Mouse (Mus musculus): ENCODE data around the gene Rab3c. TPM values are rescaled to one million over a fixed set of nuclear protein-coding genes. Genes with fewer than 3 reads are reported as not detected.

Rab3c gene
- polyA plus RNA-seq, 1 experiment from 2014 or later: 0.55 TPM

DNA sequence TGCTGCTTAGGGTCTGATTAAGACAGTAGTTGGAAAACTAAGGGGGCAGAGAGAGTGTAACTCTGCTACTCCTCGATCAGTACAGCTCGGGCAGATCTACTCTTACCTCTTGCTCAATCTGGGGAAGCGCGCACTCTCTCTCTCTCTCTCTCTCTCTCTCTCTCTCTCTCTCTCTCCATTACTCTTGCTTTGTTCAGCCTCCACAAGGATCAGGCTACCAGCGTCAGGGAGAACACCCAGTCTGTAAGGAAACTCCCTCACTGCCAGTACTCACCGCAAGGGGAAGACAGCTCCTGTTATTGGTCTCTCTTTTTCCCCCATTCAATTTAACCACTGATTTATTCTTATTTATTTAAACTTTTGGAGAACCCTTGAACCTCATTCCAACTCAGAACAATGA, 185.8 kb downstream of the Rab3c start:
- no peak overlapping the region for H3K4me3 ChIP-seq (ENCODE audit: control insufficient read depth in 1 of 2, insufficient read depth in 1 of 2, low read depth in 1 of 2, low read length in 2 of 2)
- ATAC-seq (ENCODE audit: insufficient number of reproducible peaks, insufficient read depth, low FRiP score, low read depth): no peak
- H3K9me3 ChIP-seq (ENCODE audit: control insufficient read depth, low read length): no peaks in the 10 kb centered on the region
- no peak overlapping the region for H3K27ac ChIP-seq (replicated peaks in 1 of 2; ENCODE audit: control insufficient read depth in 1 of 2, insufficient read depth in 1 of 2, low read depth in 2 of 2, low read length in 2 of 2)
- no peaks in the 10 kb centered on the region for H3K36me3 ChIP-seq (ENCODE audit: control insufficient read depth, insufficient read depth, low read length)
- no peaks in the 10 kb centered on the region for H3K27me3 ChIP-seq (ENCODE audit: control insufficient read depth, insufficient read depth, low read length)
- H3K4me1 ChIP-seq (ENCODE audit: control insufficient read depth in 2 of 2, insufficient read depth in 2 of 2, low read length in 2 of 2): no peaks in the 10 kb centered on the region
- 79% methylated on average over 6 of the region's 6 CpGs for WGBS
- no peak overlapping the region for H3K4me2 ChIP-seq (ENCODE audit: low read length)
- no peak overlapping the region for H3K9ac ChIP-seq (ENCODE audit: low read length)

DNA sequence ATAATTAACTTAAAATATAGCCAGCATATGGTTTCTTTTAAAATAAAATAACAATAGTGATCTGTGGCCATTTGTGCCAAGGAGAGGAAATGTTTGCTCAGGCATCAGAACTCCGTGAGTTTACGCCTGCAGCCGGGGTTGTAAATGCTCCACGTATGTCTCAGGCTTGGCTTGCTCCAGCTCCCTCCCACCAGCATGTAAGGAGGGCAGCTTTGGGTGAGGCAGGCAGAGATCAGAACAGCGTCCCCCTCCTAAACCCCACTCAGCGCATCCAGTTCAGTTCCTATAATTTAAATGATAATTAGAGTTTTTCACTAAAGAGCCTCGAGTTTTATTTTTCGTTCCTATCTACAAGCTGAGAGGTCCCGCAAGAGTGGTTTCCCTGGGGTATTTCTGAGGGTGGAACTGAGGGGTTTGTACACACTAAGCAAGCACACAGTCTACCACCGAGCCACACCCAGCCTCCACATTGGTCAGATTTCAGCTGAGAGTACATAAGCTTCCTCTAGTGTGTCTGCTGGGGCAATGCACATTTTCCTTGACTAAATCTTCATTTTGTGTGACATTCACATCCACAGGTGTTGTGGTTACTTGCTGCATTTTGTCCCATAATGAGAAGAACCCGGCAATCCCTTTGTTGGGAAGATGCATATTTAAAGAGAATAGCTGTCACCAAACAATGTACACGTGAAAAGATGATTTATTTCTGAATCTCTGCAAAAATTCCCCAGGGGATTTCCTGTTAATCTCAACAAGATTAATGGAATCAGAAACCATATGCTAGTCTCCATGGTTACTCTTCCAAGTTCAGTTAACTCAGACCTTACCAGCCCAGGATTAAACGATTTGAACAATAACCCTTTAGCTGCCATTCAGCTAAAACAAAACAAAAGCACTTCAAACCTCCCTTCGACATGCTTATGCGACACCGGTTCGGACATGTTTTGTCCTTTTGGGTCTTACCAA, 186.8 kb downstream of the Rab3c start:
- Histone ChIP-seq H3K4me2 (ENCODE audit: low read length) (no peak overlapping the region), H3K9me3 (ENCODE audit: control insufficient read depth, low read length) (no peaks in the 10 kb centered on the region), H3K27ac (replicated peaks in 1 of 2; ENCODE audit: control insufficient read depth in 1 of 2, insufficient read depth in 1 of 2, low read depth in 2 of 2, low read length in 2 of 2) (no peak overlapping the region), H3K36me3 (ENCODE audit: control insufficient read depth, insufficient read depth, low read length) (no peaks in the 10 kb centered on the region), H3K4me3 (ENCODE audit: control insufficient read depth in 1 of 2, insufficient read depth in 1 of 2, low read depth in 1 of 2, low read length in 2 of 2) (no peak overlapping the region), H3K4me1 (ENCODE audit: control insufficient read depth in 2 of 2, insufficient read depth in 2 of 2, low read length in 2 of 2) (no peaks in the 10 kb centered on the region), H3K9ac (ENCODE audit: low read length) (no peak overlapping the region), H3K27me3 (ENCODE audit: control insufficient read depth, insufficient read depth, low read length) (no peaks in the 10 kb centered on the region)
- WGBS: 80% methylated on average over 17 of the region's 17 CpGs
- ATAC-seq (ENCODE audit: insufficient number of reproducible peaks, insufficient read depth, low FRiP score, low read depth): no peak

DNA sequence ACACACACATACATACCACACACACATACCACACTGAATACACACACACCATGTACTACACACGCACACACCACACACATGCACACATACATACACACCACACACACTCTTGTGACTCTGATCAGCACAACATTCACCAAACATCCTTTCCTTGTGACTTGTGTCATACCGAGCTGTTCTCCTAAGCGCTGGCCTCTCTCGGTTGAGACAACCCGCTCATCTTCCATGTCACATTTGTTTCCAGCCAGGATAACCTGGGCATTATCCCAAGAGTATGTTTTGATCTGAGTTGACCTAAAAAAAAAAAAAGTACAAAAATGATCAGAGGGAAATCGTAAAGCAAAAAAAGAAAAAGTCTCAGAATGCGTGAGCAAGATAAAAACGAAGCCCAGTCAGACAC, 196.8 kb downstream of the Rab3c start:
- no peak overlapping the region for H3K9ac ChIP-seq (ENCODE audit: low read length)
- H3K27ac ChIP-seq (replicated peaks in 1 of 2; ENCODE audit: control insufficient read depth in 1 of 2, insufficient read depth in 1 of 2, low read depth in 2 of 2, low read length in 2 of 2): no peak overlapping the region
- H3K27me3 ChIP-seq (ENCODE audit: control insufficient read depth, insufficient read depth, low read length): no peaks in the 10 kb centered on the region
- ATAC-seq (ENCODE audit: insufficient number of reproducible peaks, insufficient read depth, low FRiP score, low read depth): no peak
- H3K9me3 ChIP-seq (ENCODE audit: control insufficient read depth, low read length): no peaks in the 10 kb centered on the region
- H3K4me2 ChIP-seq (ENCODE audit: low read length): no peak overlapping the region
- WGBS: 89% methylated on average over 8 of the region's 8 CpGs
- H3K4me1 ChIP-seq (ENCODE audit: control insufficient read depth in 2 of 2, insufficient read depth in 2 of 2, low read length in 2 of 2): no peaks in the 10 kb centered on the region
- H3K4me3 ChIP-seq (ENCODE audit: control insufficient read depth in 1 of 2, insufficient read depth in 1 of 2, low read depth in 1 of 2, low read length in 2 of 2): no peak overlapping the region
- H3K36me3 ChIP-seq (ENCODE audit: control insufficient read depth, insufficient read depth, low read length): no peaks in the 10 kb centered on the region

GRCm38 (mm10) chr13:110081174-110081573, 199.6 kb downstream of the Rab3c start:
- no peak overlapping the region for H3K4me2 ChIP-seq (ENCODE audit: low read length)
- no peak for ATAC-seq (ENCODE audit: insufficient number of reproducible peaks, insufficient read depth, low FRiP score, low read depth)
- H3K36me3 ChIP-seq (ENCODE audit: control insufficient read depth, insufficient read depth, low read length): no peaks in the 10 kb centered on the region
- H3K4me1 ChIP-seq (ENCODE audit: control insufficient read depth in 2 of 2, insufficient read depth in 2 of 2, low read length in 2 of 2): no peaks in the 10 kb centered on the region
- no peak overlapping the region for H3K27ac ChIP-seq (replicated peaks in 1 of 2; ENCODE audit: control insufficient read depth in 1 of 2, insufficient read depth in 1 of 2, low read depth in 2 of 2, low read length in 2 of 2)
- no peaks in the 10 kb centered on the region for H3K27me3 ChIP-seq (ENCODE audit: control insufficient read depth, insufficient read depth, low read length)
- H3K4me3 ChIP-seq (ENCODE audit: control insufficient read depth in 1 of 2, insufficient read depth in 1 of 2, low read depth in 1 of 2, low read length in 2 of 2): no peak overlapping the region
- H3K9ac ChIP-seq (ENCODE audit: low read length): no peak overlapping the region
- no peaks in the 10 kb centered on the region for H3K9me3 ChIP-seq (ENCODE audit: control insufficient read depth, low read length)

DNA sequence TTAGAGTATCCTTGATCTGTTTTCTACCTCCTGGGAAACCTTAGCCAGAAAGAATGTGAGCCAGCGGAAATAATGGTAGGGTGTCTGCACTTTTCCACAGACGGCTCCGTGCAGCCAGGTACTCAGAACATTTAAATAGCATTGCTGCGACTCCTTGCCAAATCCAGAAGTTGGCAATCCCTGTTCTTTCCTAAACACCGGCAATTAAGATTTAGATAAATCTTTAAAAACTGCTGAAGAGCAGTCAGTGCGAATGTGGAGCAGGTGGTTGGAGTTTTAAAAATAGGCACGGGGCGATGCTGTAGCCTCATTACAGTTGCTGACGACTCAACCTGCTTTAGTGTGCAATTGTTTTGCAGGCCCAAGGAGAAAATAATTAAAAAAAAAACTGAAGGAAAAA, 205.2 kb downstream of the Rab3c start:
- 78% methylated on average over 9 of the region's 9 CpGs for WGBS

GRCm38 (mm10) chr13:110074180-110074579, 206.6 kb downstream of the Rab3c start:
- H3K4me3 ChIP-seq (ENCODE audit: control insufficient read depth in 1 of 2, insufficient read depth in 1 of 2, low read depth in 1 of 2, low read length in 2 of 2): no peak overlapping the region
- no peaks in the 10 kb centered on the region for H3K36me3 ChIP-seq (ENCODE audit: control insufficient read depth, insufficient read depth, low read length)
- no peaks in the 10 kb centered on the region for H3K9me3 ChIP-seq (ENCODE audit: control insufficient read depth, low read length)
- no peak for ATAC-seq (ENCODE audit: insufficient number of reproducible peaks, insufficient read depth, low FRiP score, low read depth)
- H3K4me1 ChIP-seq (ENCODE audit: control insufficient read depth in 2 of 2, insufficient read depth in 2 of 2, low read length in 2 of 2): no peaks in the 10 kb centered on the region
- no peak overlapping the region for H3K4me2 ChIP-seq (ENCODE audit: low read length)
- H3K9ac ChIP-seq (ENCODE audit: low read length): no peak overlapping the region
- WGBS: 57% methylated on average over 2 of the region's 2 CpGs
- H3K27ac ChIP-seq (replicated peaks in 1 of 2; ENCODE audit: control insufficient read depth in 1 of 2, insufficient read depth in 1 of 2, low read depth in 2 of 2, low read length in 2 of 2): no peak overlapping the region
- H3K27me3 ChIP-seq (ENCODE audit: control insufficient read depth, insufficient read depth, low read length): no peaks in the 10 kb centered on the region

More for the DNA sequence above, 205.2 kb downstream of the Rab3c start:
- no peak overlapping the region for H3K27ac ChIP-seq (replicated peaks in 1 of 2; ENCODE audit: control insufficient read depth in 1 of 2, insufficient read depth in 1 of 2, low read depth in 2 of 2, low read length in 2 of 2)
- no peak overlapping the region for H3K4me3 ChIP-seq (ENCODE audit: control insufficient read depth in 1 of 2, insufficient read depth in 1 of 2, low read depth in 1 of 2, low read length in 2 of 2)
- no peak overlapping the region for H3K4me2 ChIP-seq (ENCODE audit: low read length)
- ATAC-seq (ENCODE audit: insufficient number of reproducible peaks, insufficient read depth, low FRiP score, low read depth): no peak
- H3K9ac ChIP-seq (ENCODE audit: low read length): no peak overlapping the region
- H3K4me1 ChIP-seq (ENCODE audit: control insufficient read depth in 2 of 2, insufficient read depth in 2 of 2, low read length in 2 of 2): no peaks in the 10 kb centered on the region
- no peaks in the 10 kb centered on the region for H3K36me3 ChIP-seq (ENCODE audit: control insufficient read depth, insufficient read depth, low read length)
- no peaks in the 10 kb centered on the region for H3K9me3 ChIP-seq (ENCODE audit: control insufficient read depth, low read length)
- H3K27me3 ChIP-seq (ENCODE audit: control insufficient read depth, insufficient read depth, low read length): no peaks in the 10 kb centered on the region

- H3K27ac ChIP-seq (replicated peaks in 1 of 2; ENCODE audit: control insufficient read depth in 1 of 2, insufficient read depth in 1 of 2, low read depth in 2 of 2, low read length in 2 of 2): no peak overlapping the region
- no peak overlapping the region for H3K4me3 ChIP-seq (ENCODE audit: control insufficient read depth in 1 of 2, insufficient read depth in 1 of 2, low read depth in 1 of 2, low read length in 2 of 2)
- H3K4me1 ChIP-seq (ENCODE audit: control insufficient read depth in 2 of 2, insufficient read depth in 2 of 2, low read length in 2 of 2): no peaks in the 10 kb centered on the region
- H3K36me3 ChIP-seq (ENCODE audit: control insufficient read depth, insufficient read depth, low read length): no peaks in the 10 kb centered on the region
- H3K9me3 ChIP-seq (ENCODE audit: control insufficient read depth, low read length): no peaks in the 10 kb centered on the region
- ATAC-seq (ENCODE audit: insufficient number of reproducible peaks, insufficient read depth, low FRiP score, low read depth): no peak
- no peak overlapping the region for H3K9ac ChIP-seq (ENCODE audit: low read length)
- 54% methylated on average over 3 of the region's 3 CpGs for WGBS
- no peak overlapping the region for H3K4me2 ChIP-seq (ENCODE audit: low read length)
- H3K27me3 ChIP-seq (ENCODE audit: control insufficient read depth, insufficient read depth, low read length): no peaks in the 10 kb centered on the region
Measured at GRCm38 (mm10) chr13:110067149-110067548, 213.6 kb downstream of the Rab3c start.

DNA sequence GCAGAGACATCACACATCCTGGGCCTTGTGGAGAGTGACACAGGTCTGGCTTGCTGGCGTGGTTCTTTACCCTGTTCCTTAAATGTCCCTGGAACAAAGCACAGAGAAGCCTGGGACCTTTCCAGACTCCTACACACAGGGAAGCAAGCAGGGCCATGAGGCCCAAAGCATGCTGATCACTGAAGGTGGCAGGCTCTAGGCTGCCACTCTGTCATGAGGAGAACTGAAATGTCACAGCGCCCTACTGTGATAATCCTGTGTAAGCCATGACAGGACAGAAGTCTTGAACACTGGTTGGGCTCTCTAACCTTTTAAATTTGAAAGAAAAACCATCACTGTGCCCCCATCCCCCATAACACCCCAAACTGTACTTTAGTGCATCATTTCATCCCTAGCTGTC, 214.1 kb downstream of the Rab3c start:
- Histone ChIP-seq H3K9ac (ENCODE audit: low read length) (no peak overlapping the region), H3K4me1 (ENCODE audit: control insufficient read depth in 2 of 2, insufficient read depth in 2 of 2, low read length in 2 of 2) (no peaks in the 10 kb centered on the region), H3K27ac (replicated peaks in 1 of 2; ENCODE audit: control insufficient read depth in 1 of 2, insufficient read depth in 1 of 2, low read depth in 2 of 2, low read length in 2 of 2) (no peak overlapping the region), H3K4me3 (ENCODE audit: control insufficient read depth in 1 of 2, insufficient read depth in 1 of 2, low read depth in 1 of 2, low read length in 2 of 2) (no peak overlapping the region), H3K27me3 (ENCODE audit: control insufficient read depth, insufficient read depth, low read length) (no peaks in the 10 kb centered on the region), H3K9me3 (ENCODE audit: control insufficient read depth, low read length) (no peaks in the 10 kb centered on the region), H3K4me2 (ENCODE audit: low read length) (no peak overlapping the region), H3K36me3 (ENCODE audit: control insufficient read depth, insufficient read depth, low read length) (no peaks in the 10 kb centered on the region)
- no peak for ATAC-seq (ENCODE audit: insufficient number of reproducible peaks, insufficient read depth, low FRiP score, low read depth)
- WGBS: 65% methylated on average over 2 of the region's 2 CpGs

All from heart, embryonic 14.5 days (tissue).